Mouse (Mus musculus) liver, embryonic 11.5 days (tissue): ENCODE measurements at regions not wholly inside any gene's neighbourhood (a gene's known extent, or its start where the extent isn't known, plus 50 kb on each side); places are given as distances from the start of the nearest gene placed in this dataset.

ENCODE experiments used
- ATAC-seq: fragments of 200-750 bp; cut with Nextera tagmentation; replicated peaks from 2 replicates; pipeline ENCODE4 v1.8.0; 2017; ENCODE audit warnings: moderate number of reproducible peaks, mild to moderate bottlenecking, moderate TSS enrichment, moderate library complexity; ENCODE audit not compliant: low FRiP score
- DNase-seq: peaks from one replicate; pipeline ENCODE4 v3.0.0-alpha.2; 2017; ENCODE audit warnings: low spot score
- H3K27ac ChIP-seq: fragments of 300-500 bp; sonication (generic); 2 replicates; pipeline ENCODE4 v1.5.1; 2014; ENCODE audit warnings: mild to moderate bottlenecking, low read depth, low read length, control low read depth
- H3K27me3 ChIP-seq: fragments of 300-500 bp; sonication (generic); replicated peaks from 2 replicates; pipeline ENCODE4 v1.6.1; 2014; ENCODE audit warnings: low read length, mixed read lengths; ENCODE audit not compliant: control insufficient read depth, insufficient read depth
- H3K36me3 ChIP-seq: fragments of 300-500 bp; sonication (generic); 2 replicates; pipeline ENCODE4 v1.6.1; 2014; ENCODE audit warnings: mild to moderate bottlenecking, low read length, moderate library complexity, mixed read lengths; ENCODE audit not compliant: control insufficient read depth, insufficient read depth
- H3K4me1 ChIP-seq: fragments of 300-500 bp; sonication (generic); replicated peaks from 2 replicates; pipeline ENCODE4 v1.6.1; 2014; ENCODE audit warnings: low read length, mixed read lengths; ENCODE audit not compliant: control insufficient read depth, insufficient read depth
- H3K4me2 ChIP-seq: fragments of 300-500 bp; sonication (generic); 2 replicates; pipeline ENCODE4 v1.6.1; 2014; ENCODE audit warnings: mild to moderate bottlenecking, control low read depth, moderate library complexity
- H3K4me3 ChIP-seq: fragments of 300-500 bp; sonication (generic); 2 replicates; pipeline ENCODE4 v1.5.1; 2014; ENCODE audit warnings: low read depth, low read length, control low read depth
- H3K9ac ChIP-seq: fragments of 300-500 bp; sonication (generic); 2 replicates; pipeline ENCODE4 v1.6.1; 2014; ENCODE audit warnings: low read depth, low read length, control low read depth
- H3K9me3 ChIP-seq: fragments of 300-500 bp; sonication (generic); 2 replicates; pipeline ENCODE4 v1.6.1; 2016; ENCODE audit warnings: low read length, inconsistent platforms, mixed read lengths; ENCODE audit not compliant: control insufficient read depth
- WGBS: fragments of 180-500 bp; shearing (Covaris S2); extraction: QIAGEN DNeasy Blood & Tissue Kit; methylation state at CpG from one replicate; pipeline ENCODE4 v1.1.7; 2014; 5-methylcytosine and 5-hydroxymethylcytosine counted together

DNA sequence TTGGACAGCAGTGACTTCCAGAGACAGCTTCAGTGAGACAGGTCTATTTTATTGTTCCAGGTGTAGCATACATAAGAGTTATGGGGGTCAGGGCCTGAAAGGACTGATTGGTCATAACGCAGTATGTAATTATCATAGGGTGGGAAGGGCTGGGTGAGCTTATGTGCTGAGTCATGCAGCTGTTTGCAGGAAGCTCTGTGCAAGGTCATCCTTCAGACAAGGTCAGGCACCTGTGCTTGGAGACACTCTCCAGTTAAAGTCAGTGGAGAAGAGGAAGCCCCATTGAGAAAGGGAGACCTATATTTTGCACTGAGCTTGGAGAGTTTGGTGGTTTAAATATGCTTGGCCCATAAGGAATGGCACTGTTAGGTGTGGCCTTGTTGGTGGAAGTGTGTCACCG lies 62.0 kb upstream of the Nkd1 start:
- Histone ChIP-seq H3K4me2 (no peak overlapping the region), H3K4me1 (peaks cover 7% of the 10 kb centered on the region; the same call in 1 of the 2 replicates), H3K9ac (no peak overlapping the region), H3K36me3 (no peaks in the 10 kb centered on the region), H3K27me3 (peaks cover 22% of the 10 kb centered on the region), H3K27ac (no peak overlapping the region), H3K4me3 (no peak overlapping the region), H3K9me3 (no peaks in the 10 kb centered on the region)
- 73% methylated on average over 2 of the region's 2 CpGs for WGBS
- DNase-seq (no peak), ATAC-seq (no peak)

- Histone ChIP-seq H3K27ac (no peak overlapping the region), H3K27me3 (no peaks in the 10 kb centered on the region), H3K4me1 (no peaks in the 10 kb centered on the region), H3K4me3 (no peak overlapping the region), H3K9me3 (no peaks in the 10 kb centered on the region), H3K9ac (no peak overlapping the region), H3K4me2 (no peak overlapping the region), H3K36me3 (no peaks in the 10 kb centered on the region)
- no peak for ATAC-seq
- WGBS: 76% methylated on average over 3 of the region's 3 CpGs
- DNase-seq: no peak
These were observed 53.4 kb upstream of the Nkd1 start for GRCm38 (mm10) chr8:88467756-88468155.

DNA sequence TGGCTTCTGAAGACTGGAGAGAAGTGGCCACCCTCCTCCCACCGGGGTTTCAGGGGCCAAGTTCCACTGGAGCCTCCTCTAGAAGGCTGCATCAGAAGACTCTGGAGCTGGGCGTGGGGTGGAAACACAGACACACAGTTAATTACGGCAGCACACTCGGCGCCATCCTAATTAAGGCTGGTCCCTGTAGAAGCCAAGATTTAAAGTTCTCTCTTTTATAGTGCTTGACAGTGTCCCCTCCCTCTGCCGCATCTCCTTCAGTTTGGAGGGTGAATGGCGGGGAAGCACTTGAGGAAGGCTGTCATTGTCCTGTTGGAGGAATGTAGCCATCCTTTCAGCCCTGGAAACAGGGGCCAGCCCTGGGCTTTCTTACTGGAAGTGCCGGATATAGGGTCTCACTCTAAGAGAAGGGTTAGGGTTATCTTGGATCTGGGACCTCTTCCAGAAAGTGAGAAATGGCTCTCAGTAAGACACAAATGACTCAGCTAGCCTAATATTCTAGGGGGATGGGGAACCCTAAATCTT lies 50.2 kb upstream of the Nkd1 start:
- Histone ChIP-seq H3K36me3 (no peaks in the 10 kb centered on the region), H3K4me3 (no peak overlapping the region), H3K27me3 (no peaks in the 10 kb centered on the region), H3K4me2 (no peak overlapping the region), H3K27ac (no peak overlapping the region), H3K9ac (no peak overlapping the region), H3K9me3 (no peaks in the 10 kb centered on the region), H3K4me1 (no peaks in the 10 kb centered on the region)
- 71% methylated on average over 8 of the region's 8 CpGs for WGBS
- ATAC-seq (no peak), DNase-seq (no peak)
